Mouse (Mus musculus) splenic B cell, adult 2 months (primary cell): ENCODE data around the gene Gjc2.

Experiments used
- DNase-seq: peaks from one replicate; pipeline ENCODE4 v3.0.0-alpha.2; 2011; ENCODE audit warnings: low read depth, low spot score
- H3K27me3 ChIP-seq: 2 replicates; pipeline ENCODE4 v1.6.1; 2012; ENCODE audit warnings: mild to moderate bottlenecking, low read length, moderate library complexity, mixed read lengths; ENCODE audit not compliant: control insufficient read depth, poor library complexity, insufficient read depth, severe bottlenecking
- H3K36me3 ChIP-seq: 2 replicates; pipeline ENCODE4 v1.6.1; 2012; ENCODE audit warnings: mild to moderate bottlenecking, low read length, moderate library complexity, mixed read lengths; ENCODE audit not compliant: control insufficient read depth, poor library complexity, insufficient read depth, severe bottlenecking

The Gjc2 gene

DNA sequence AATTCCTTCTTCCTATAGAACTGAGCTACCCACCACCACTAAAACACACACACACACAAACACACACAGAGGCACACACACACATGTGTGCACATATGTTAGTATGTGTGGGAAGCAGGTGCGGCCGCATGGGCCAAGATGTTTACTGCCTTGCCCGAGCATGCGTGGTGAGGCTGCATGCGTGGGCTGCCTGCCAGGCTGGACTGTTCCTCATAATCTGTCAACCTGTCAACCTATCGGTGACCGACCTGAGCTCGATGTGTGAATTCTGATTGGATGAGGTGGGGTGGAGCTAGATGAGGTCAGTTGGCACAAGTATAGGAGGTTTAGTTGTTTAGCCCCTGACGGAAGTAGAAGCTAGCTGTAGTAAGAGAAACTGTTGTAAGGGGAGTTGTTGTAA, 52.2 kb downstream of the Gjc2 start:
- peak; percentile 23 for DNase-seq
- H3K27me3 ChIP-seq: 0 out of 2 replicates have a peak, but pooled peaks cover 5% of the 10 kb centered on the region
- H3K36me3 ChIP-seq: no peaks in the 10 kb centered on the region
